Mouse (Mus musculus) frontal cortex, postnatal 36 days (tissue): ENCODE measurements around the gene Pkhd1.
"Not testable (repeated sequence)": the region's sequence is repeated elsewhere in the genome, so short reads cannot be mapped to it uniquely, and the experiment has no call there.

Experiments used
- DNase-seq, 2 experiments: peaks; one replicate each; pipeline ENCODE4 v3.0.0; 2022; ENCODE audit warnings: low spot score in 2 of 2

The Pkhd1 gene

DNA sequence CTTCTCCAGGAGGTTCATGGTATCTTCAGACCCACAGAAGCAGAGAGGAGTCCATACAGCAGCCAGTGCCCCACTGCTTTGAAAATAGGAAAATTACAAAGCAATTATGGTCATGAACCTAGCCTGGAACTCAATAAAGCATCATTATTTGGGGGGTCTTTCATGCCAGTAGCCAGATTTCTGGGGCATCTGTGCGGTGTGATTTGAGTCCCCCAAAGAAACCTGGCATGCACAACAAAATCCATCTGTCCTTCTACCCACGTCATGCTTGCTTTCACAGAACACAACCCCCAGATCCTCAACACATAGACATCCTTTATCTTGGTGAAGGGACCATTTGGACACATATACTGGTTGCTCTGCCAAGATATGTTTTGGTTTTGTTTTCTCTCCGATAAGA lies 316.2 kb downstream of the Pkhd1 start:
- no peak for DNase-seq

DNA sequence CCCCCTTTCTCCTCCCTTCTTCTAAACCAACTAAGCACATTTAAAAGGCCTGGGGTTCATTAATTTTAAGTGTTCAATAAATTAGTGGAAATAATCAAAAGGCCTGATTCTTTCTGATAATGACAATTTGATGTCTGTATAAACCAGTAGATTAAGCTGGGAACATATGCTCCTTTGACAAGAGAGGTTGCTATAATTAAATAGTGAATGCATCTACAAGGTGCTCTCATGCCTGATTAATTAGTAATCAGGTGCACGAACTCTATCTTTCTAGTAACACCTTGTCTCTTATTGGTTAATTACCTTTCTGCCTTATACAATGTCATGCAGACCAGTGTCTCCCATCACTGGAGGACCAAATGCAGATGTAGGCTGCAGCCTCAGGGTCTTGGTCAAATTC lies 329.2 kb downstream of the Pkhd1 start:
- no peak for DNase-seq

DNA sequence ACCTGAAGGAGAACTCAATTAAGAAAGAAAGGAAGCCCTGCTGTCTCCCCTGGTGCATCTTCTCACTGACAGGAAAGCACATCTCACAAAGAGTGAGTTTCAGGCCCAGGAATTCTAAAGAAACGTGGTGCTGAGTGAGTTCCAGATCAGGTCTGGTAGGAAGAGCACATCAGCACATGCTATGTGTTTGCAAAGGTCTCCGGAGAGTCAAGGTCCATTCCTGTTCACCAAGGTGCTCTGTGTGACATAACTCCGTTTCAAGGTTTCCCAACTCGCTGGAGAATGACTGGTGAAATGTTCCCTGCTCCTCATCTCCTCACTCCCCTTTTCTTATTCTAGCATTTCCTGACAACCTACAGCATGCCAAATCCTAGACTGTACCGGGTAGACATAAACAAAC lies 357.5 kb downstream of the Pkhd1 start:
- no peak for DNase-seq

DNA sequence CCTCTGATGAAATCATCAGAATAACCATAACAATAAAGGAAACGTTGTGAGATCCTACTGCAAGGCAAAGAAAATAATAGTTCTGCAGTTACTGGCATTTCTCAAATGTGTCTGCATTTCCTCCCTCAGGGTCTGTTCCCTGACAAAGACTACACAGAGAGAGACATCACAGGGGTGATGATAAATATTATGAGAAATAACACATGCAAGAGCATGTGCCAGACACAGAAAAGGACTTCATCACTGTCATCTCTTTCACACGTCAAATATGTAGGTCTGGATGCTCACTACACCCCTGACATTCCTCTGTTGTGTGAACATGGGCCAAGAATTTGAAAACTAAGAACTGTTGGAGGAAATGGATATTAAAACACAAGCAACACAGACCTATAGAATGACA lies 369.7 kb downstream of the Pkhd1 start:
- no peak for DNase-seq

DNA sequence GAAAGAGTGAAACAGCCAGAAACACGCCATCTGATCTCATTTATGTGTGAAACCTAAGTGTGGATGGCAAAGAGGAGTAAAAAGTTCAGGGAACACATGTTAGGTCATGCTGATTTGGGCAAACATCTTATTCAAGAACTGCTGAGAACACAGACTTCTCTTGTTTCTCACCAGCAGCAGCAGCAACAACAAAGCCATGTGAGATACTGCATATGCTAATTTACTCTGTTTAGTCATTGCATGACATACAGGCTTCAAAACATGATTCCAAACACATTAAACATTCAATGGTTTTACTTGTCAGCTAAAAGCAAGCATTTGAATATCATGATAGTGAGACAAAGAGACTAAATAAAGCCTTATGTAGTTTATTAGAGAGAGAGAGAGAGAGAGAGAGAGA lies 401.2 kb downstream of the Pkhd1 start:
- no peak for DNase-seq

DNA sequence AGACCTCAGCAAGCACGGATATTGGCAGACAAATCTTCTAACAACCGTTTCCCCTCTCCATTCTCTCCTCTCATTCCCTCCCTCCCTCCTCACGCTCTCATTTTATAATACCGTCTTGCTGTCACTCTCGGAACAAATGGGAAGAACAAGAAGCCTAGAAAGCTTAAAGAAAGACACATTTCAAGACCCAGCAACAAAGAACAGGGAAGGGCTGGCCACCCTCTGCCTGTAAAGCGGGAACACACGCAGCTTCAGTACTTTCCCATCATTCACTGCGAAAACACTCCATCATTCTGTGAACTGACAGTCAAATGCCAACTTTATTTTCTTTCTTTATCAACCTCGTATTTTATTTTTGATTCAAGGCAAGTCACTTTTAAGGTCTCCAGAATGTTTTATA lies 427.4 kb downstream of the Pkhd1 start:
- DNase-seq = no peak

DNA sequence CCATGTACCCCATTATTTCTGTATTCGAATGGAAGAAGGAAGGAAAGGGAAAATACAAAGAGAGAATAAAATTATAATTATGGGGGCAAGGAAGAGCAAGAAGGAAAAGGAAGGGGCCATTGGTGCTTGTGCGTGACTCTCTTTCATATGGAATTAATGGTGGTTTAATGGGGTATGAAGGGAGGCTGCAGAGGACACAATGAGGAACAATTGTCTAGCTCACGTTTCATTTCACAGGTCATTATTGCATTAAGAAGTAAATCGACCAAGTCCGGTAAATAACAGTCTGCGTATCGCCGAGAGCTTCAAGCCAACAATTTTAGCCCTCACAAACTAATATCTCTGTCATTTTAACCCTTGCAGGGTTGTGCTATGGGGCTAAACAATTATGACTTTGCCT lies 437.7 kb downstream of the Pkhd1 start:
- no peak for DNase-seq

DNA sequence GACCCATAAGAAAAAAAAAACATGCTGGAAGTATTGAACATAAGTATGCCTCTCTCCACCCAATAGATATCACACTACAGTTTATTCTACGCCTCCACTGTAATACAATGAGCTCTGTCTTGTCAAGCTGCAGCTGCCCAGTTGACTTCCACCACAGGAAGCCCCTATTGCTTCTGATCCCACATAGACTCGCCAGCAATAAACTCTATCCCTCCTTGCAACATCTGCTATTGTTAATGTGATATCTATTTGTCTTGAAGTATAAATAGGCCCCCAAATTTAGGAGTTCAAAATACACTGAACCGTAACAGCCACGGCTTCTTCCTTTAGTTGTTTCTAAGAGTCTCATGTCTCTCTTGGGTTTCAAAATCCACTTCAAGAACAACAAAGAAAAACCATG lies 446.7 kb downstream of the Pkhd1 start:
- DNase-seq = no peak

DNA sequence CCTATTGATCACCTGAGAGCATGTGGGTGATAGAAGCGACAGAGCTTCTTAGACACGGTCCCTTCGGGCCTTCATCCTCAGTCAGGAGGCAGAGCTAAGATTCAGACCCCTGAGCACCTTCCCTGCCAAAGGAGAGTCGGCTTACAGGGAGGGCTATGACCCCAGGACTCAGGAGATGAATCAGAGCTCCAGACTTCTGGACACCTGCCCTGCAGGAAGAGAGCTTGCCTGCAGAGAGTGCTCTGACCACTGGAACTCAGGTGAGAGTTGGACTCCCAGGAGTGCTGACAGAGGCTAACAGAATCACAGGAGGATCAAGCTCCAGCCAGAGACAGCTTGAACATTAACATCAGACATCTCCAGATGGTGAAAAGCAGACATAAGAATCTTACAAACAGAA lies 467.2 kb downstream of the Pkhd1 start:
- DNase-seq = not testable (repeated sequence)

DNA sequence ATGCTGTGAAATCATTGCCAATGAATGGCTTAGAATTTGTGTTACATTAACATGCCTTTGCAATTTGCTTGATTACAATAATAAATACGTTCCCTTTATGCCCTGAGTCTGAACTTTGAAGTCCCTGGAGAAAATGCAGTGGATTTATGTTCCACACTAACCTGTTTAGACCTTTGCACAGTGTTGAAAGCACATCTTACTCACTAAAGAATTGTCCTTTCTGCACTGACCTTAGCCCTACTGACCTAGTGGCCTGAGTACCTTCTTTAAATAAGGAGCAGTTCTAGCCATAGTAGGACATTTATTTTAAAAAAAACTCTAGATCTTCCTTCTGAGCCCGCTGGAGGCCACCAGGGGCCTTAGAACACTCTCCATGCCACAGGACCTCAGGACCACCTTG lies 467.8 kb downstream of the Pkhd1 start:
- no peak for DNase-seq

DNA sequence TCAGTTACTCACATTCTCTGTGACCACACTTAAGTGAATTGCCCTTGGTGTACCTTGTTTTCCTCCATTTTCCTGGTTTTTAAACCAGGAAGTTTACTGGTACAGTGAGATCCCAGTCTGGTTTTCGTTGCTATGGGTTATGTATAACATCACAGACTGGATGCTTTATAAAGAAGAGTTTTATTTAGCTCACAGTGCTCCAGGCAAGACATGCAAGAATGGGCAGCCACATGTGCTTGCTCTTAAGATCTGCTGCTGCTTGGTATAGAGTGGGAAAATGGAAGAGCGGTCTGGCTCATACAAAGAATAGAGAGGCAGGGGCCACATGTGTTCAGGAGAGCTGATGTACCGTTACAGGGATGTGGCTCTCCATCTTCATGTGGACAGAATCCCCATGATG lies 481.7 kb downstream of the Pkhd1 start:
- peak in 1 of 2 experiments; percentile 30 for DNase-seq

DNA sequence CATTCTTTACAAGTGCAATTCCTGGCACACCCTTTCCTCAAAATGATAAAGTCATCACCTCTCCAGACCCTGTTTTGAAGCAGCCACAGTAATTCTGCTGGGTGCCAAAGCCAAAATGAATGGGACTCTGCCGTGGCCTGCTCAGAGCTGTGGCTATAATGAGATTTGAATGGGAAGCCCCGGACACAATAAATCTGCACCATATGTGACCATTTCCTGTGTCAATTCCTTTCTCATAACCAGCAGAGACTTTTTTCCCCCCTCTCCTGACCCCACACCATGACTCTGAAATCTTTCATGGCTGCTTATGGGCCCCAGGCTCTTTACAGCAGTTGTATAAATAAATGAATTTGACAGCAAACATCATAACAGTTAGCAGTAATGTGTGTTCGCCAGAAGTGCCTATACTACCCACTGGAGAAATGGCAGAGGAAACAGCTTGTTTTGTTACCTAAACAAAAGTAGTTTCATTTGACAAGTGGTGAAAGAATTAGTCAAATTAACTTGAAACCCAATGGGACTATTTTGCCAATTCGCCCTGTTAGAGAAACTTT lies 482.7 kb downstream of the Pkhd1 start:
- no peak for DNase-seq

DNA sequence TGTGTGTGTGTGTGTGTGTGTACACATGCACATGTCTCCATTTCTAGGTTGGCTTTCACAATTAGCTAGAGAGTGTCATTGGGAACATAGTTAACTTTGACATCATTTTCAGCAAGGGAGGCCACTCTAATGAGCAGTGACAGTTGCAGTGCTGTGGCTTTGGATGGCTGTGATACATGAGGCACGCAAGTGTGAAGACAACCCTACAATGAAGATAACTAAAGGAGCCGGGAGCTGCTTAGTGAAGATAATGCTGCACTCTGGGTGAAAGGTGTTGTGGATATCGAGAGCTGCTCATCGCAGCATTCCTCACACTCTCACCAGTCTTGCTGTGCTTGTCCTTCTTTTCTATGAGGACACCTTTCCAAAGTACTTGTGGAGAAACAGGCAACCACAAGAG lies 484.2 kb downstream of the Pkhd1 start:
- no peak for DNase-seq

DNA sequence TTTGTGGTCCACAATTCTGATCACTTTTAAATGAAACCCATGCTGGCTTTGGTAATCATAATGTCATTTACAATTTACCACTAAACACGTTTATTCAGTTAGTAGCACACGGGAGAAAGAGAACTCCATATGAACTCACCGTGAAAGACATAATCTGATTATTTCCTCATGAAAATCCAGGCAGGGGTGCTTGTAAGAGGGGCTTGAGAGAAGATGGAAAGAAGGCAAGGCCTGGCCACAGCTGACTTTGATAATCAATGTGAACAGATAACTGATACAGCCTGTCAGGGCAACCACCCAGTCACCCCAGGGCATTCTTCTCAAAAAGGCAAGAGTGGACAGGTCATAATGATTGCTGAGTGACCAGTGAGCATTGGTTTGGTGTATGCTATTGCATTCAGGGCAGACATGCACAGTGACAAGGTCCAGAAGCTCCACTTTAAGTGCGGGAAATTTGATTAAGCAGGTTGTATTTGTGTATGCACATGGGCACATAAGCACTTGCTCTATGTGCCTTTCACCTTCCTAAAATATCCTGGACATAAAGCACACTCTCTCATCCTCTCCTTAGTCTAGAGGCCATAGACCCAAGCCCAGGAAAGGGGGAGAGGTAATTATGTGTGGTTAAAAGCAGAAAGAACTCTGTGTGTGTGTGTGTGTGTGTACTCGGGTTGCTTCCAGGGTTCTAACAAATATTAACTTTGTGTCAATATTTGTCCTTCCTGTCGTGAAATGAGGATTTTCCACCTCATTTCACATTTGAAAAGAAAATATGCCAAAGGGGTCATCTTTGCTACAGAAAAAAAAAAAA lies 485.9 kb downstream of the Pkhd1 start:
- DNase-seq = no peak

DNA sequence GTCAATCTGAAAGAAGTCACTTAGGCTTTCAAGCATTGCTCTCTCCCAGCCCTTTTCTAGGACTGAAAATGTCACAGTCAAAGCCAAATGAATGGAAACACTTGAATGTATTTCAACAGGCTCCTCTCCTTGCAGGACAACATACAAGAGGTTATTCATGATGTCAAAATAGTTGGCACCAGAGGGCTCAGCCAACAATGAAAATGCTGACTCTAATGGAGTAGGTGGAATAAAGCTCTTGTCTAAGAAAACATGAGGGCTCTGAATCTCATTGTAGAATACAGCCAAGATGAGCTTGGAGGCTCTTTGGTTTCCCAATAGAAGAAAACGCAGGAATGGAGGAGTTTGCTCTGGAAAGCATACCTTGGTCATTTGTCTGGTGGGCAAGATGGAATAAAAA lies 500.5 kb downstream of the Pkhd1 start:
- no peak for DNase-seq

DNA sequence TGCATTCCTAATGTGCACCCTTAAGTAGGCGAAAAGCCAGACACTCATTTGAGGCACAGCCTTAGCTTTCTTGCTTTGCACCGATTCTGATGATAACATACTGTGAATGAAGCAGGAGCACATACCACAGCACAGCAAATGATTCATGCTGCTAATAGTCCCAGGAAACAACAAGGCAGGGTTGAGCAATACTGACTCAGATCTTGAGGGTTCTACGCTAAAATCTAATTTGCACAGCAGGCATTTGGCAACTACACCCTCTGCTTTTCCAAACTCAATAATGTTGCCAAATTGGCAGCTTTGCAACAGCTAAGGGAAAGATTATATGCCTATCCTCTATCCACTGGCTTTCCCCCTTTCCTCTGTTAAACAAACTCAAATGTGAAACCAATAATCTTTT lies 548.1 kb downstream of the Pkhd1 start:
- DNase-seq = peak; percentile 19 to 22

DNA sequence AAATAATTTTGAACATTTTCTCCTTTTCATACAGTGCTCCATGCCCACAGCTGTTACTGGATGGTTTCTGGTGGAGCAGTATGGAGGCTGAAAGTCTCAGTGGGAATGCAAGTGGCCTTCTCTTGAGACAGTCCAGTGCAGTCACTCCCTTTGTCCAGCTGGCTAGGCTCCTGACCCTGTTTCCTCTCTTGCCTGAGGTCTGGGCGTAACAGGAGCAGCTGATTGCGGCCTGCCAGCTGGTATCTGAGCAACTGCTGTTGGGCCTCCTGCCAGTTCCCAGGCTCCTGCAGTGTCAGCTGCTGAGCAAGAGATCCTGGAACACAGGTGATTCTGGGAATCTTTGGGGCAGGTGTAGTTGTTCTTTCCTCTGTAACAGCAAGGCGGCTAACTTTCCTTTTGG lies 559.6 kb downstream of the Pkhd1 start:
- DNase-seq = peak in 1 of 2 experiments; percentile 17

DNA sequence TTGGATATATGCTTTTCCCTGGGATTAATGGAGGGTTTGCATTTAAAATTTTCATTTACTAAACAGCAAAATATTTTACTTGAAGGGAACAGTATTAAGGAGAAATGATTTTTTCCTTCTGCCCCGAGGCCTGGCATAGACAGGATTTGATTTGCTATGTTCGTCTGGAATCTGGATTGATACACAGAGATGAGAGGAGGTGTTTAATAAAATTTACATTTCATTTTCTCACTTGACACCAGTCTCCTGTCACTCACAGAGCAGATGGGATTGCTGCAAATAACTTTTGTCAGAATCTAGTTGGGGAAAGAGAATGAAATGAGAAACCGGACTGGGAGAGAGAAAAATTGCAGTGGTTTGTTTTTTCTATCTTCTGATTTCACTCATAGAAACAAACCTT lies 578.5 kb downstream of the Pkhd1 start:
- DNase-seq = no peak

DNA sequence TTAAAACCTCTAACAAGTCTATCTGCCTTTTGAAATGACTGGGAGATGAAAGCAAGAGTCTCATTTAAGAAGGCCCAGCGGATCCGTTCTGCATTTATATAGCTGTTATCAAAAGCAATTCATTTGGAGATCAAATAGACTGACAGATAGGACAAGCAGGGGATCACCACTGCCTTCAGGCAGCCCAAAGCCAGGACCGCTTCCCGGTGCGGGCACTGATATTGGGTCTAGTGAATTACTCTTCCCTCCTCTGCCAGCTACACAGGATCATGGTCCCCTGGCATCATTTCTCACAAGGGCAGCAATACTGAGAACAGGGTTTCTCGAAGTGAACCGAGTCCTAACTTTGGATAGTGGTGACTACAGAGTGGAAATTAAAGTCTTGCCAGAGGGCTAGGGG lies 582.6 kb downstream of the Pkhd1 start:
- no peak for DNase-seq

DNA sequence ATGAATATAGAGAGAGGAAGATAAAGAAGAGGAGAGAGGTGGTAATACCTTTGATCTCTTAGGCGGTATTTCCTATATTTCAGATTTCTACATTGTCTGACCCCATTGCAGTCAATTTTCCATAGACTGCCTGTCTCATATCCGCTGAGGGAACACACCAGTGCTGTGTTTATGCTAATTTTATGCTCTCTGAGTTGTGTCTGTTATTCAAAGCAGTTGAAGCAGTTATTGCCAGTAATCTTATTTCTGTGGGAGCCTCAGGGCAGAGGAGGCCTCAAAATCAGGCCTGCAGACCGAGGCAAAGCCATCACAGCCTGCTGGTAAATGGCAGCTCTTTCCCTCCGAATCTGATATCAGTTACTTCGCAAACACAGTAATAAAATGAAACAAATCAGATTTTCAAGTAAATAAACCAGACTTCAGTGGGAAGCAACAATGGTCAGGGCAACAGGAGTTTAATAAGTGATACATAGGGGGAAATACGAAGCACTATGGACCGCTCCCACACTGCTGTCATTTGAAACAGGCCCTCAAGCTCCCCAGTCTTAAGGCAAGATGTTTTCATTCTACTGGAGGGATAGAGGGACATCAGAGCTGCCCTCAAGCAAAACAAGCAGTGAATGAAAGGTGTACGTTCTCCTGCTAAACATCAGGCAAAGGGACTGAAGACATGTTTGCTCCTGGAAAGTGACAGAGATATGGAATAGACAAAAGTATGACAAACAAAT lies 599.5 kb downstream of the Pkhd1 start:
- no peak for DNase-seq

DNA sequence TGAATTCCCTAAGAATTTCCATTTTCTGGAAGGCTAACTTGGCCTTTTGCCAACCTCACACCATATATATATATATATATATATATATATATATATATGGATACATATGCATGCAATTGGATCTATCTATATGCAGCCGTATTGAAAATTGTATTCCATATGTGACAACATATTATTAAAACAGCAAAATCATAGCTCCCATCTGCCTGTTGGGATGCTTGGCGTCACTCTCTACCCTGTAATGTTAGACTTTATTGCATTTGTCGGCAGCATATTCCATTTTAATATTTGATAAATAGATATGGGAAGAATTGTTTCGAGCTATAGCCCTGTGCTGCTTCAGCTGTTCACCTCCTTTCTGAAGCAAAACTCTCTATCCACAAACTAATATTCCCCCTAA lies 600.2 kb downstream of the Pkhd1 start:
- DNase-seq = no peak
